Mouse (Mus musculus) embryonic fibroblast, embryonic 13.5 days (primary cell): ENCODE results near the gene Rabgap1l.

ENCODE experiments used
- CTCF ChIP-seq: IDR thresholded peaks from 2 replicates; pipeline ENCODE4 v1.5.1; 2011; ENCODE audit warnings: mild to moderate bottlenecking, control low read depth, low read length, moderate library complexity, borderline replicate concordance; ENCODE audit not compliant: insufficient read depth
- POLR2A ChIP-seq: IDR thresholded peaks from 2 replicates; pipeline ENCODE4 v1.6.1; 2011; ENCODE audit warnings: low read depth, mild to moderate bottlenecking, control low read depth, low read length, moderate library complexity

- TF ChIP-seq CTCF: no peak
- TF ChIP-seq POLR2A: no peak
Observed at GRCm38 (mm10) chr1:160834446-160834845, 41.4 kb upstream of the Rabgap1l start.
